Mouse (Mus musculus) cerebellum, adult 8-10 months (tissue): ENCODE results near the gene Hoxc4.

Experiments used
- DNase-seq: peaks from one replicate; pipeline ENCODE4 v3.0.0; 2022

Hoxc4 gene

GRCm38 (mm10) chr15:103041613-103042012, 22.9 kb downstream of the Hoxc4 start:
- DNase-seq, result no peak

- no peak for DNase-seq
Observed at GRCm38 (mm10) chr15:103042209-103042608, 23.5 kb downstream of the Hoxc4 start.

- no peak for DNase-seq
Observed at GRCm38 (mm10) chr15:103051670-103052069, 32.9 kb downstream of the Hoxc4 start.

GRCm38 (mm10) chr15:103053210-103053609, 34.5 kb downstream of the Hoxc4 start:
- DNase-seq, result no peak

- DNase-seq, result no peak
Observed at GRCm38 (mm10) chr15:103056396-103056795, 37.7 kb downstream of the Hoxc4 start.

GRCm38 (mm10) chr15:103058715-103059114, 40.0 kb downstream of the Hoxc4 start:
- DNase-seq, result no peak

GRCm38 (mm10) chr15:103059393-103059992, 40.8 kb downstream of the Hoxc4 start:
- no peak for DNase-seq

- no peak for DNase-seq
Observed at GRCm38 (mm10) chr15:103060021-103060340, 41.2 kb downstream of the Hoxc4 start.

GRCm38 (mm10) chr15:103060341-103061130, 41.8 kb downstream of the Hoxc4 start:
- no peak for DNase-seq

GRCm38 (mm10) chr15:103061131-103061825, 42.5 kb downstream of the Hoxc4 start:
- DNase-seq, result no peak

- no peak for DNase-seq
Observed at GRCm38 (mm10) chr15:103061988-103062387, 43.3 kb downstream of the Hoxc4 start.

- no peak for DNase-seq
Observed at GRCm38 (mm10) chr15:103065642-103066041, 46.9 kb downstream of the Hoxc4 start.

GRCm38 (mm10) chr15:103067701-103068100, 49.0 kb downstream of the Hoxc4 start:
- DNase-seq, result no peak

- DNase-seq, result no peak
Observed at GRCm38 (mm10) chr15:103069173-103069572, 50.4 kb downstream of the Hoxc4 start.

- DNase-seq, result no peak
Observed at GRCm38 (mm10) chr15:103071266-103071665, 52.5 kb downstream of the Hoxc4 start.

GRCm38 (mm10) chr15:103074663-103075415, 56.1 kb downstream of the Hoxc4 start:
- DNase-seq, result no peak

GRCm38 (mm10) chr15:103077673-103078072, 58.9 kb downstream of the Hoxc4 start:
- no peak for DNase-seq

- no peak for DNase-seq
Observed at GRCm38 (mm10) chr15:103082622-103083021, 63.9 kb downstream of the Hoxc4 start.

- DNase-seq, result no peak
Observed at GRCm38 (mm10) chr15:103083598-103083997, 64.9 kb downstream of the Hoxc4 start.

- no peak for DNase-seq
Observed at GRCm38 (mm10) chr15:103084944-103085343, 66.2 kb downstream of the Hoxc4 start.

- no peak for DNase-seq
Observed at GRCm38 (mm10) chr15:103085831-103086671, 67.3 kb downstream of the Hoxc4 start.
